Mouse (Mus musculus) kidney, adult 8-10 months (tissue): ENCODE results near the gene Olfr65.
A peak's percentile ranks its signal among the peaks of the same experiment; 100 is the strongest.

Experiments
- DNase-seq, 2 experiments: peaks; one replicate each; pipeline ENCODE4 v3.0.0; 2022

The Olfr65 gene

GRCm38 (mm10) chr7:103903187-103903586, at the start of gene Olfr65:
Olfr65 (plus strand) TSS chr7:103903487.
- DNase-seq, result no peak

GRCm38 (mm10) chr7:103854669-103855068, 48.6 kb upstream of the Olfr65 start:
- no peak for DNase-seq

- DNase-seq, result no peak
Observed at GRCm38 (mm10) chr7:103859076-103859475, 44.2 kb upstream of the Olfr65 start.

GRCm38 (mm10) chr7:103860855-103861254, 42.4 kb upstream of the Olfr65 start:
- no peak for DNase-seq

- DNase-seq, result no peak
Observed at GRCm38 (mm10) chr7:103861531-103861930, 41.8 kb upstream of the Olfr65 start.

- DNase-seq, result no peak
Observed at GRCm38 (mm10) chr7:103865716-103866115, 37.6 kb upstream of the Olfr65 start.

- DNase-seq, result no peak
Observed at GRCm38 (mm10) chr7:103870667-103871066, 32.6 kb upstream of the Olfr65 start.

- no peak for DNase-seq
Observed at GRCm38 (mm10) chr7:103873064-103873463, 30.2 kb upstream of the Olfr65 start.

GRCm38 (mm10) chr7:103874451-103874850, 28.8 kb upstream of the Olfr65 start:
- no peak for DNase-seq

GRCm38 (mm10) chr7:103877093-103877492, 26.2 kb upstream of the Olfr65 start:
- no peak for DNase-seq

- no peak for DNase-seq
Observed at GRCm38 (mm10) chr7:103886152-103886551, 17.1 kb upstream of the Olfr65 start, which contains the start of gene Olfr66. Olfr66 (minus strand) TSS chr7:103886252.

GRCm38 (mm10) chr7:103894385-103894784, 8.9 kb upstream of the Olfr65 start, which contains the start of gene Olfr64:
Olfr64 (minus strand) TSS chr7:103894485.
- no peak for DNase-seq

- DNase-seq, result no peak
Observed at GRCm38 (mm10) chr7:103910047-103910446, 6.8 kb downstream of the Olfr65 start.

GRCm38 (mm10) chr7:103912969-103913511, 9.8 kb downstream of the Olfr65 start:
- DNase-seq, result no peak

- DNase-seq, result no peak
Observed at GRCm38 (mm10) chr7:103915338-103915737, 12.1 kb downstream of the Olfr65 start.

- no peak for DNase-seq
Observed at GRCm38 (mm10) chr7:103928525-103928924, 25.2 kb downstream of the Olfr65 start, which contains the start of gene Olfr631. Olfr631 (plus strand) TSS chr7:103928825.

- no peak for DNase-seq
Observed at GRCm38 (mm10) chr7:103934264-103934663, 31.0 kb downstream of the Olfr65 start, which contains the start of gene Olfr632. Olfr632 (plus strand) TSS chr7:103934347.

GRCm38 (mm10) chr7:103942730-103943129, 39.4 kb downstream of the Olfr65 start:
- peak; percentile 2 to 36 for DNase-seq

GRCm38 (mm10) chr7:103944137-103944536, 40.9 kb downstream of the Olfr65 start, which contains the start of gene Olfr633:
Olfr633 (plus strand) TSS chr7:103944437.
- no peak for DNase-seq
